Mouse (Mus musculus): ENCODE results near the gene Slc35e4. TPM values are rescaled to one million over a fixed set of nuclear protein-coding genes. Genes with fewer than 3 reads are reported as not detected.

Slc35e4 gene
- total RNA-seq, 1 experiment from 2014 or later, result 3.3 TPM

GRCm38 (mm10) chr11:3895458-3895857, 19.0 kb downstream of the Slc35e4 start:
- ATAC-seq (replicated peaks in 1 of 2; ENCODE audit: insufficient read depth in 1 of 2, low FRiP score in 2 of 2, low TSS enrichment in 1 of 2, low read depth in 1 of 2, poor library complexity in 2 of 2, severe bottlenecking in 2 of 2), result 0 out of 4 replicates have a peak, but pooled peaks have one; percentile 12 to 14

- peak; percentile 97 to 98 for ATAC-seq (replicated peaks in 1 of 2; ENCODE audit: insufficient read depth in 1 of 2, low FRiP score in 2 of 2, low TSS enrichment in 1 of 2, low read depth in 1 of 2, poor library complexity in 2 of 2, severe bottlenecking in 2 of 2)
These were observed 19.8 kb downstream of the Slc35e4 start, which contains the start of the genes 4921536K21Rik and Dusp18 for GRCm38 (mm10) chr11:3894406-3895281. Gene 4921536K21Rik, minus strand, starts transcription at chr11:3895098. Gene Dusp18, plus strand, starts transcription at chr11:3895240.

- no peak for ATAC-seq (replicated peaks in 1 of 2; ENCODE audit: insufficient read depth in 1 of 2, low FRiP score in 2 of 2, low TSS enrichment in 1 of 2, low read depth in 1 of 2, poor library complexity in 2 of 2, severe bottlenecking in 2 of 2)
These were observed 20.5 kb downstream of the Slc35e4 start for GRCm38 (mm10) chr11:3893970-3894369.

GRCm38 (mm10) chr11:3887331-3887730, 27.1 kb downstream of the Slc35e4 start:
- ATAC-seq (replicated peaks in 1 of 2; ENCODE audit: insufficient read depth in 1 of 2, low FRiP score in 2 of 2, low TSS enrichment in 1 of 2, low read depth in 1 of 2, poor library complexity in 2 of 2, severe bottlenecking in 2 of 2), result peak in 1 of 2 experiments; percentile 19; a peak in 1 of 4 replicates

GRCm38 (mm10) chr11:3883711-3884110, 30.8 kb downstream of the Slc35e4 start:
- peak; percentile 56 to 78 for ATAC-seq (replicated peaks in 1 of 2; ENCODE audit: insufficient read depth in 1 of 2, low FRiP score in 2 of 2, low TSS enrichment in 1 of 2, low read depth in 1 of 2, poor library complexity in 2 of 2, severe bottlenecking in 2 of 2)

GRCm38 (mm10) chr11:3879836-3880235, 34.6 kb downstream of the Slc35e4 start:
- ATAC-seq (replicated peaks in 1 of 2; ENCODE audit: insufficient read depth in 1 of 2, low FRiP score in 2 of 2, low TSS enrichment in 1 of 2, low read depth in 1 of 2, poor library complexity in 2 of 2, severe bottlenecking in 2 of 2), result peak; percentile 78 to 79

GRCm38 (mm10) chr11:3878660-3879059, 35.8 kb downstream of the Slc35e4 start:
- ATAC-seq (replicated peaks in 1 of 2; ENCODE audit: insufficient read depth in 1 of 2, low FRiP score in 2 of 2, low TSS enrichment in 1 of 2, low read depth in 1 of 2, poor library complexity in 2 of 2, severe bottlenecking in 2 of 2), result no peak

- no peak for ATAC-seq (replicated peaks in 1 of 2; ENCODE audit: insufficient read depth in 1 of 2, low FRiP score in 2 of 2, low TSS enrichment in 1 of 2, low read depth in 1 of 2, poor library complexity in 2 of 2, severe bottlenecking in 2 of 2)
These were observed 38.0 kb downstream of the Slc35e4 start for GRCm38 (mm10) chr11:3876419-3876818.

- no peak for ATAC-seq (replicated peaks in 1 of 2; ENCODE audit: insufficient read depth in 1 of 2, low FRiP score in 2 of 2, low TSS enrichment in 1 of 2, low read depth in 1 of 2, poor library complexity in 2 of 2, severe bottlenecking in 2 of 2)
These were observed 50.1 kb downstream of the Slc35e4 start for GRCm38 (mm10) chr11:3864343-3864742.

GRCm38 (mm10) chr11:3863454-3864112, 50.9 kb downstream of the Slc35e4 start, which contains the start of gene Osbp2:
Gene Osbp2, minus strand, starts transcription at chr11:3863903.
- ATAC-seq (replicated peaks in 1 of 2; ENCODE audit: insufficient read depth in 1 of 2, low FRiP score in 2 of 2, low TSS enrichment in 1 of 2, low read depth in 1 of 2, poor library complexity in 2 of 2, severe bottlenecking in 2 of 2), result peak; percentile 86 to 87

- ATAC-seq (replicated peaks in 1 of 2; ENCODE audit: insufficient read depth in 1 of 2, low FRiP score in 2 of 2, low TSS enrichment in 1 of 2, low read depth in 1 of 2, poor library complexity in 2 of 2, severe bottlenecking in 2 of 2), result no peak
These were observed 51.6 kb downstream of the Slc35e4 start for GRCm38 (mm10) chr11:3862661-3863453.

- ATAC-seq (replicated peaks in 1 of 2; ENCODE audit: insufficient read depth in 1 of 2, low FRiP score in 2 of 2, low TSS enrichment in 1 of 2, low read depth in 1 of 2, poor library complexity in 2 of 2, severe bottlenecking in 2 of 2), result no peak
These were observed 54.1 kb downstream of the Slc35e4 start for GRCm38 (mm10) chr11:3860361-3860760.

GRCm38 (mm10) chr11:3859778-3860177, 54.7 kb downstream of the Slc35e4 start:
- ATAC-seq (replicated peaks in 1 of 2; ENCODE audit: insufficient read depth in 1 of 2, low FRiP score in 2 of 2, low TSS enrichment in 1 of 2, low read depth in 1 of 2, poor library complexity in 2 of 2, severe bottlenecking in 2 of 2), result no peak

GRCm38 (mm10) chr11:3857902-3858301, 56.6 kb downstream of the Slc35e4 start:
- no peak for ATAC-seq (replicated peaks in 1 of 2; ENCODE audit: insufficient read depth in 1 of 2, low FRiP score in 2 of 2, low TSS enrichment in 1 of 2, low read depth in 1 of 2, poor library complexity in 2 of 2, severe bottlenecking in 2 of 2)
